ENCODE assay signal across 9 mouse cellular contexts in genomic region chr12:8881736-8882135, GRCm38 (mm10). TPM values are rescaled to one million over a fixed set of nuclear protein-coding genes. Genes with fewer than 3 reads are reported as not detected.
DNase-seq lines count a peak whose midpoint lies in the region; ATAC-seq and TF ChIP-seq lines count a peak whose summit lies in the region.
"Had no signal": no experiment of that assay in that cellular context is flagged by ENCODE, and none has a peak within 500 bp of the region (broad histone marks: within the 10 kb centered on the region; RNA-seq: fewer than 3 reads in every experiment).

No protein-coding gene starts in this region.

- H3K4me1 ChIP-seq in cerebellum, adult 2 months (ENCODE audit: control insufficient read depth, insufficient read depth, low read length): peaks cover 7% of the 10 kb centered on the region
- H3K4me1 ChIP-seq in forebrain, embryonic 14.5 days (ENCODE audit: control insufficient read depth, insufficient read depth, low read length): peaks cover 4% of the 10 kb centered on the region; the same call in 1 of the 2 replicates

- no peak overlapping the region for H3K27ac ChIP-seq in cerebellum, adult 2 months (ENCODE audit: insufficient read depth, low read length)
- no peak overlapping the region for H3K27ac ChIP-seq in forebrain, embryonic 14.5 days (ENCODE audit: low read depth, low read length)
- H3K27ac ChIP-seq: embryonic facial prominence, embryonic 13.5 days had no signal

- no peaks in the 10 kb centered on the region for H3K9me3 ChIP-seq in forebrain, embryonic 14.5 days (replicated peaks; ENCODE audit: control insufficient read depth, low read length)
- H3K9me3 ChIP-seq: embryonic facial prominence, embryonic 13.5 days had no signal

- H3K36me3 ChIP-seq in forebrain, embryonic 14.5 days (ENCODE audit: control insufficient read depth, insufficient read depth, low read length): no peaks in the 10 kb centered on the region
- H3K36me3 ChIP-seq: embryonic facial prominence, embryonic 13.5 days had no signal

- H3K27me3 ChIP-seq in cerebellum, adult 2 months (ENCODE audit: control insufficient read depth, insufficient read depth, low read length): no peaks in the 10 kb centered on the region
- no peaks in the 10 kb centered on the region for H3K27me3 ChIP-seq in forebrain, embryonic 14.5 days (replicated peaks; ENCODE audit: control insufficient read depth, insufficient read depth, low read length)
- H3K27me3 ChIP-seq: embryonic facial prominence, embryonic 13.5 days had no signal

- WGBS in cerebellum, adult 2 months: 62% methylated on average over 4 of the region's 4 CpGs
- WGBS in forebrain, embryonic 14.5 days: 75% methylated on average over 4 of the region's 4 CpGs

- ATAC-seq in forebrain, embryonic 14.5 days: no peak

- no peak overlapping the region for H3K4me3 ChIP-seq in cerebellum, adult 2 months (replicated peaks; ENCODE audit: insufficient read depth, low read depth, low read length)
- H3K4me3 ChIP-seq in forebrain, embryonic 14.5 days (ENCODE audit: low read depth, low read length): no peak overlapping the region
- H3K4me3 ChIP-seq: embryonic facial prominence, embryonic 13.5 days had no signal

- TF ChIP-seq CTCF in cerebellum, adult 2 months (IDR thresholded peaks at IDR 0.05; ENCODE audit: borderline replicate concordance, insufficient read depth, low read depth, low read length): peak; percentile 58; the same call in 1 of the 2 replicates

- no peak overlapping the region for H3K4me2 ChIP-seq in forebrain, embryonic 14.5 days (ENCODE audit: low read length)
- H3K4me2 ChIP-seq: embryonic facial prominence, embryonic 13.5 days had no signal

- DNase-seq in cerebellum, adult 2 months: peak in 1 of 2 experiments; percentile 49
- no peak for DNase-seq in cerebellum, adult 11 months
- DNase-seq in thymus, postnatal 14 days: peak; percentile 41
- no peak for DNase-seq in thymus, postnatal 0 days (ENCODE audit: low spot score)
- DNase-seq in kidney, postnatal 36 days: peak; percentile 64 to 79
- DNase-seq in thymus, postnatal 25 days: peak; percentile 21
- no peak for DNase-seq in gastrocnemius, postnatal 36 days
- no peak for DNase-seq in forebrain, embryonic 14.5 days (ENCODE audit: low spot score)

- intact Hi-C loops in gastrocnemius, postnatal 36 days (cut with DNase I): loop anchor here (5.0 kb wide), 1 partner anchor 119 kb away; no protein-coding TSS in a partner anchor

- no peak overlapping the region for H3K9ac ChIP-seq in forebrain, embryonic 14.5 days (ENCODE audit: low read length)
- H3K9ac ChIP-seq: embryonic facial prominence, embryonic 13.5 days had no signal

- TF ChIP-seq POLR2A in cerebellum, adult 2 months (IDR thresholded peaks at IDR 0.05; ENCODE audit: borderline replicate concordance, insufficient read depth, low read length): no peak

RNA-seq across cellular contexts. Expression of gene Laptm4a, which starts 39.7 kb away (rescaled TPM):
- polyA plus RNA-seq in cerebellum, adult 2 months (2012; rRNA removed): 258 and 268 TPM in 2 replicates
- polyA plus RNA-seq in thymus, postnatal 0 days (2015; fragmentation: Nextera tagmentation; extraction: Ambion mirVana): 193 and 194 TPM in 2 replicates
- 100 to 1,000 TPM; 214 to 221 TPM for total RNA-seq in gastrocnemius, postnatal 36 days (2021)
- 192 and 199 TPM in 2 replicates for polyA plus RNA-seq in forebrain, embryonic 14.5 days (2014; fragmentation: Nextera tagmentation; extraction: Ambion mirVana)

Comparison
In these comparisons a context has a peak if more than half of its experiments do, and no peak if none do; other contexts are left out.
1. DNase-seq: peak in thymus, postnatal 14 days (single experiment), kidney, postnatal 36 days (2 of 2) and thymus, postnatal 25 days (single experiment); none in cerebellum, adult 11 months (single experiment), thymus, postnatal 0 days (single experiment), gastrocnemius, postnatal 36 days (0 of 2) and forebrain, embryonic 14.5 days (single experiment).